ENCODE assay signal across 12 mouse cellular contexts in genomic region chr5:114969064-114969463, GRCm38 (mm10). TPM values are rescaled to one million over a fixed set of nuclear protein-coding genes. Genes with fewer than 3 reads are reported as not detected.
DNase-seq lines count a peak whose midpoint lies in the region; ATAC-seq and TF ChIP-seq lines count a peak whose summit lies in the region.
"Had no signal": no experiment of that assay in that cellular context is flagged by ENCODE, and none has a peak within 500 bp of the region (broad histone marks: within the 10 kb centered on the region; RNA-seq: fewer than 3 reads in every experiment).

No protein-coding gene starts in this region.

- peaks cover 26% of the 10 kb centered on the region for H3K27me3 ChIP-seq in embryonic facial prominence, embryonic 13.5 days
- 0 out of 2 replicates have a peak, but pooled peaks cover 4% of the 10 kb centered on the region for H3K27me3 ChIP-seq in kidney, embryonic 15.5 days
- H3K27me3 ChIP-seq in liver, embryonic 14.5 days (ENCODE audit: control insufficient read depth, insufficient read depth, low read length) = no peaks in the 10 kb centered on the region

- no peak overlapping the region for H3K4me2 ChIP-seq in embryonic facial prominence, embryonic 13.5 days
- peak overlapping the region; percentile 54 for H3K4me2 ChIP-seq in kidney, embryonic 15.5 days
- peak overlapping the region; percentile 2; the same call in 1 of the 2 replicates for H3K4me2 ChIP-seq in liver, embryonic 14.5 days (ENCODE audit: low read depth)

- no peak for TF ChIP-seq CTCF in liver, embryonic 14.5 days (IDR thresholded peaks at IDR 0.05; ENCODE audit: low read depth)

- peak; percentile 35 for DNase-seq in embryo, embryonic 10.5 days (ENCODE audit: low spot score)
- no peak for DNase-seq in embryo, embryonic 9.5 days (ENCODE audit: extremely low spot score)
- no peak for DNase-seq in liver, embryonic 14.5 days (ENCODE audit: low read depth in 3 of 3, low spot score in 3 of 3)
- DNase-seq in layer of hippocampus, adult 8-10 months (ENCODE audit: low spot score in 2 of 2) = no peak
- no peak for DNase-seq in layer of hippocampus, postnatal 10 days (ENCODE audit: low spot score in 2 of 2)
- DNase-seq: heart, adult 2 months; heart, postnatal 4 days; left cerebral cortex, postnatal 4 days had no signal

- no peak overlapping the region for H3K27ac ChIP-seq in embryonic facial prominence, embryonic 13.5 days
- H3K27ac ChIP-seq in kidney, embryonic 15.5 days = peak overlapping the region; percentile 95
- H3K27ac ChIP-seq in liver, embryonic 14.5 days = no peak overlapping the region
- H3K27ac ChIP-seq: heart, adult 2 months had no signal

- WGBS in embryonic facial prominence, embryonic 13.5 days = 8% methylated on average over 4 of the region's 4 CpGs
- 12% methylated on average over 4 of the region's 4 CpGs for WGBS in kidney, embryonic 15.5 days
- 29% methylated on average over 4 of the region's 4 CpGs for WGBS in liver, embryonic 14.5 days (ENCODE audit: insufficient replicate concordance)

- H3K4me3 ChIP-seq in embryonic facial prominence, embryonic 13.5 days = no peak overlapping the region
- H3K4me3 ChIP-seq in kidney, embryonic 15.5 days (replicated peaks) = peak overlapping the region; percentile 49
- H3K4me3 ChIP-seq in liver, embryonic 14.5 days (ENCODE audit: insufficient read depth in 1 of 2, low read depth in 2 of 2, low read length in 2 of 2) = peak overlapping the region; percentile 46 to 54
- H3K4me3 ChIP-seq: heart, adult 2 months had no signal

- no peak for ATAC-seq in embryonic facial prominence, embryonic 13.5 days (ENCODE audit: insufficient number of reproducible peaks, insufficient read depth, low FRiP score, low TSS enrichment, low read depth)
- ATAC-seq in kidney, embryonic 15.5 days (replicated peaks; ENCODE audit: low FRiP score) = peak; percentile 42
- no peak for ATAC-seq in liver, embryonic 14.5 days (ENCODE audit: insufficient read depth)
- ATAC-seq in activated CD4-positive, CD25-positive, alpha-beta regulatory T cell, adult 4 months = no peak
- ATAC-seq: lung, postnatal 0 days had no signal

- H3K36me3 ChIP-seq in embryonic facial prominence, embryonic 13.5 days = no peaks in the 10 kb centered on the region
- no peaks in the 10 kb centered on the region for H3K36me3 ChIP-seq in kidney, embryonic 15.5 days
- no peaks in the 10 kb centered on the region for H3K36me3 ChIP-seq in liver, embryonic 14.5 days (replicated peaks; ENCODE audit: control insufficient read depth, insufficient read depth, low read depth)

- TF ChIP-seq EP300 in liver, embryonic 14.5 days (IDR thresholded peaks at IDR 0.05; ENCODE audit: low read depth) = no peak

- H3K9ac ChIP-seq in embryonic facial prominence, embryonic 13.5 days = 0 out of 2 replicates have a peak overlapping the region, but pooled peaks have one; percentile 16
- H3K9ac ChIP-seq in kidney, embryonic 15.5 days = peak overlapping the region; percentile 54
- no peak overlapping the region for H3K9ac ChIP-seq in liver, embryonic 14.5 days (replicated peaks)

- H3K4me1 ChIP-seq in embryonic facial prominence, embryonic 13.5 days = peaks cover 10% of the 10 kb centered on the region; the same call in 1 of the 2 replicates
- H3K4me1 ChIP-seq in kidney, embryonic 15.5 days = peaks cover 61% of the 10 kb centered on the region
- peaks cover 0 to 8% of the 10 kb centered on the region in 2 experiments; a peak in 2 of 4 replicates for H3K4me1 ChIP-seq in liver, embryonic 14.5 days (replicated peaks; ENCODE audit: control insufficient read depth in 2 of 2, insufficient read depth in 2 of 2, low read length in 1 of 2)

- no peaks in the 10 kb centered on the region for H3K9me3 ChIP-seq in embryonic facial prominence, embryonic 13.5 days
- no peaks in the 10 kb centered on the region for H3K9me3 ChIP-seq in kidney, embryonic 15.5 days (replicated peaks)
- H3K9me3 ChIP-seq in liver, embryonic 14.5 days (ENCODE audit: control insufficient read depth, low read length) = no peaks in the 10 kb centered on the region

RNA-seq across cellular contexts. Expression of gene Hnf1a, which starts 1.8 kb away (rescaled TPM):
- 0.26 TPM in 1 of 2 replicates, not detected in the other for polyA plus RNA-seq in embryonic facial prominence, embryonic 13.5 days (2015; fragmentation: Nextera tagmentation; extraction: Ambion mirVana)
- polyA plus RNA-seq in kidney, embryonic 15.5 days (2015; fragmentation: Nextera tagmentation; extraction: Ambion mirVana) = 12.0 and 13.9 TPM in 2 replicates
- polyA plus RNA-seq in liver, embryonic 14.5 days (2012; rRNA removed) = 1.2 and 1.6 TPM in 2 replicates
- 0.86 and 1.5 TPM in 2 replicates for polyA plus RNA-seq in liver, embryonic 14.5 days (2014; fragmentation: Nextera tagmentation; extraction: Ambion mirVana)
- total RNA-seq in layer of hippocampus, adult 8-10 months (2022) = not detected
- polyA plus RNA-seq in activated CD4-positive, CD25-positive, alpha-beta regulatory T cell, adult 4 months (2017; shearing (Covaris generic)) = under 1 TPM in 1 of 2 experiments, not detected in 1; 0.13 TPM
- total RNA-seq in layer of hippocampus, postnatal 10 days (2021) = not detected
- total RNA-seq: heart, adult 2 months; heart, postnatal 4 days; left cerebral cortex, postnatal 4 days had no signal
- polyA plus RNA-seq: heart, adult 2 months; lung, postnatal 0 days had no signal

RNA-seq across cellular contexts. Expression of gene 2210016L21Rik, which starts 27.1 kb away (rescaled TPM):
- 69.2 and 72.6 TPM in 2 replicates for polyA plus RNA-seq in embryonic facial prominence, embryonic 13.5 days (2015; fragmentation: Nextera tagmentation; extraction: Ambion mirVana)
- 62.8 and 68.0 TPM in 2 replicates for polyA plus RNA-seq in kidney, embryonic 15.5 days (2015; fragmentation: Nextera tagmentation; extraction: Ambion mirVana)
- 5.6 and 8.1 TPM in 2 replicates for polyA plus RNA-seq in liver, embryonic 14.5 days (2012; rRNA removed)
- 11.3 and 12.3 TPM in 2 replicates for polyA plus RNA-seq in liver, embryonic 14.5 days (2014; fragmentation: Nextera tagmentation; extraction: Ambion mirVana)
- 100 to 1,000 TPM; 183 to 208 (median 204) TPM for total RNA-seq in layer of hippocampus, adult 8-10 months (2022)
- polyA plus RNA-seq in activated CD4-positive, CD25-positive, alpha-beta regulatory T cell, adult 4 months (2017; shearing (Covaris generic)) = 10 to 100 TPM; 38.4 to 39.0 TPM
- total RNA-seq in layer of hippocampus, postnatal 10 days (2021) = 100 to 1,000 TPM; 181 to 193 TPM

RNA-seq across cellular contexts. Expression of gene Sppl3, which starts 41.9 kb away (rescaled TPM):
- polyA plus RNA-seq in embryonic facial prominence, embryonic 13.5 days (2015; fragmentation: Nextera tagmentation; extraction: Ambion mirVana) = 18.2 and 18.6 TPM in 2 replicates
- 13.6 and 14.8 TPM in 2 replicates for polyA plus RNA-seq in kidney, embryonic 15.5 days (2015; fragmentation: Nextera tagmentation; extraction: Ambion mirVana)
- polyA plus RNA-seq in liver, embryonic 14.5 days (2012; rRNA removed) = 17.2 and 17.6 TPM in 2 replicates
- 5.4 and 7.0 TPM in 2 replicates for polyA plus RNA-seq in liver, embryonic 14.5 days (2014; fragmentation: Nextera tagmentation; extraction: Ambion mirVana)
- total RNA-seq in layer of hippocampus, adult 8-10 months (2022) = 10 to 100 TPM; 71.6 to 80.6 (median 77.4) TPM
- 10 to 100 TPM; 12.2 to 13.3 TPM for polyA plus RNA-seq in activated CD4-positive, CD25-positive, alpha-beta regulatory T cell, adult 4 months (2017; shearing (Covaris generic))
- 100 to 1,000 TPM in 1 of 2 experiments, 10 to 100 TPM in 1; 97.4 to 104 TPM for total RNA-seq in layer of hippocampus, postnatal 10 days (2021)

RNA-seq across cellular contexts. Expression of gene Oasl1, which starts 46.0 kb away (rescaled TPM):
- 0.48 and 0.56 TPM in 2 replicates for polyA plus RNA-seq in embryonic facial prominence, embryonic 13.5 days (2015; fragmentation: Nextera tagmentation; extraction: Ambion mirVana)
- polyA plus RNA-seq in kidney, embryonic 15.5 days (2015; fragmentation: Nextera tagmentation; extraction: Ambion mirVana) = 1.6 and 2.0 TPM in 2 replicates
- 0.44 and 0.50 TPM in 2 replicates for polyA plus RNA-seq in liver, embryonic 14.5 days (2012; rRNA removed)
- polyA plus RNA-seq in liver, embryonic 14.5 days (2014; fragmentation: Nextera tagmentation; extraction: Ambion mirVana) = 0.23 and 0.32 TPM in 2 replicates
- 1 to 10 TPM in 1 of 4 experiments, under 1 TPM in 1, not detected in 2; 0.80 to 1.1 TPM for total RNA-seq in layer of hippocampus, adult 8-10 months (2022)
- 1 to 10 TPM; 1.7 to 4.1 TPM for polyA plus RNA-seq in activated CD4-positive, CD25-positive, alpha-beta regulatory T cell, adult 4 months (2017; shearing (Covaris generic))
- total RNA-seq in layer of hippocampus, postnatal 10 days (2021) = under 1 TPM in 1 of 2 experiments, not detected in 1; 0.56 TPM
- total RNA-seq: left cerebral cortex, postnatal 4 days had no signal
